Mouse (Mus musculus): Measurements from ENCODE around the gene Etfbkmt.

DNA sequence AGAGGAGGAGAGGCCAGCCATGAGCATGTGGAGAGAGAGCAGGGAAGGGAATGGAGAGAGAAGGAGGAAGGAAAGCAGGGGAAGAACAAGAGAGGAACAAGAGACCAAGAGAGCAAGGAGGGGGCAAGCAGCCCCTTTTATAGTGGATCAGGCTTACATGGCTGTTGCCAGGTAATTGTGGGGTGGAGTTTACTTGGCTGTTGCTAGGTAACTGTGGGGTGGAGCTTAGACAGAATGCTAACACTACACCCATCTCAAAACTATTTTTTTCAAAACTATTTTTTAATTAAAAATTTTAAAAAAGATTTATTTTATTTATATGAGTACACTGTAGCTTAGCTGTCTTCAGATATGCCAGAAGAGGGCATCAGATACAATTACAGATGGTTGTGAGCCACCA is 58.9 kb downstream of the Etfbkmt start:
- no peak for TF ChIP-seq CTCF (IDR thresholded peaks at IDR 0.05; ENCODE audit: low read depth, low read length)
- TF ChIP-seq EP300 (IDR thresholded peaks at IDR 0.05; ENCODE audit: insufficient read depth, low read depth, low read length), result no peak
- no peak for TF ChIP-seq POLR2A (IDR thresholded peaks at IDR 0.05; ENCODE audit: insufficient read depth, low read length)
